Mouse (Mus musculus) ES-E14 (cell line): ENCODE data around the gene Gabra3.

ENCODE experiments used
- CHD2 ChIP-seq: IDR thresholded peaks from 2 replicates; pipeline ENCODE4 v1.6.1; 2014; ENCODE audit warnings: mild to moderate bottlenecking, low read depth, low read length, inconsistent platforms
- ZC3H11A ChIP-seq: IDR thresholded peaks from 2 replicates; pipeline ENCODE4 v1.6.1; 2012; ENCODE audit warnings: low read depth, mild to moderate bottlenecking, inconsistent platforms, low read length, borderline replicate concordance
- ZNF384 ChIP-seq: IDR thresholded peaks from 2 replicates; pipeline ENCODE4 v1.6.1; 2012; ENCODE audit warnings: low read depth, low read length, inconsistent platforms

DNA sequence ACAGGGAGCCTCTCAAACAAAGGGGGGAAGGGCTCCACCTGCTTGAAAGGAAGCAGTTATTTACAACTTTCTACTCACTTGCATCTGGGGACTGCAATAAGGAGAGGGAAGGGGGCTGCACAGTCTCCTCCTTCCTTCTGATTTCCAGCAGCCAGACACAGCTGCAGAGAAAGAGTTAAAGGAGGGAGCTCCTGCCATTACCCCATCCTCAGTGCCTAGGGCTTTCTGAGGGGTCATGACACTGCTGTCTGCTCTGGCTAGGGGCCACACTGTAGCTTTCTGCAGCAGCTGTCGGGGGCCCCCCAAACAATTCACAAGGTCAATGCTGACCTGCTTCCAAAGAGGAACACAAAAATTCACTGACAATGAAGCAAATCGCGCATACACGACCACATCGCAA lies 1.3 kb downstream of the Gabra3 start:
- no peak for TF ChIP-seq ZC3H11A
- TF ChIP-seq CHD2, result no peak
- no peak for TF ChIP-seq ZNF384
